Mouse (Mus musculus) stomach, embryonic 16.5 days (tissue): ENCODE measurements at regions not wholly inside any gene's neighbourhood (a gene's known extent, or its start where the extent isn't known, plus 50 kb on each side); places are given as distances from the start of the nearest gene placed in this dataset.
A peak's percentile ranks its signal among the peaks of the same experiment; 100 is the strongest.

ENCODE experiments used
- ATAC-seq: fragments of 200-750 bp; cut with Nextera tagmentation; 2 replicates; pipeline ENCODE4 v1.8.0; 2017; ENCODE audit warnings: moderate number of reproducible peaks, moderate TSS enrichment; ENCODE audit not compliant: insufficient read depth, low FRiP score
- H3K27ac ChIP-seq: fragments of 300-500 bp; sonication (generic); 2 replicates; pipeline ENCODE4 v1.5.1; 2014; ENCODE audit warnings: low read length
- H3K27me3 ChIP-seq: fragments of 300-500 bp; sonication (generic); 2 replicates; pipeline ENCODE4 v1.6.1; 2014; ENCODE audit warnings: low read length, control low read depth, mixed read lengths; ENCODE audit not compliant: control insufficient read depth, insufficient read depth
- H3K36me3 ChIP-seq: fragments of 300-500 bp; sonication (generic); 2 replicates; pipeline ENCODE4 v1.6.1; 2014; ENCODE audit warnings: low read length; ENCODE audit not compliant: control insufficient read depth, insufficient read depth
- H3K4me1 ChIP-seq: fragments of 300-500 bp; sonication (generic); 2 replicates; pipeline ENCODE4 v1.6.1; 2014; ENCODE audit warnings: low read length, control low read depth, mixed read lengths; ENCODE audit not compliant: control insufficient read depth, insufficient read depth
- H3K4me2 ChIP-seq: fragments of 300-500 bp; sonication (generic); 2 replicates; pipeline ENCODE4 v1.6.1; 2014; ENCODE audit warnings: low read depth, low read length, mixed read lengths
- H3K4me3 ChIP-seq: fragments of 300-500 bp; sonication (generic); replicated peaks from 2 replicates; pipeline ENCODE4 v1.5.1; 2014; ENCODE audit warnings: mild to moderate bottlenecking, low read length
- H3K9ac ChIP-seq: fragments of 300-500 bp; sonication (generic); 2 replicates; pipeline ENCODE4 v1.6.1; 2014; ENCODE audit warnings: low read length
- H3K9me3 ChIP-seq: fragments of 300-500 bp; sonication (generic); replicated peaks from 2 replicates; pipeline ENCODE4 v1.6.1; 2016; ENCODE audit warnings: low read length, control low read depth; ENCODE audit not compliant: control insufficient read depth
- WGBS: fragments of 180-500 bp; shearing (Covaris S2); extraction: QIAGEN DNeasy Blood & Tissue Kit; methylation state at CpG from one replicate; pipeline ENCODE4 v1.1.7; 2014; 5-methylcytosine and 5-hydroxymethylcytosine counted together

GRCm38 (mm10) chr13:43975281-43975680, 190.7 kb downstream of the Cd83 start:
- Histone ChIP-seq H3K9me3 (no peaks in the 10 kb centered on the region), H3K4me1 (no peaks in the 10 kb centered on the region), H3K36me3 (no peaks in the 10 kb centered on the region), H3K9ac (no peak overlapping the region), H3K27me3 (no peaks in the 10 kb centered on the region), H3K27ac (no peak overlapping the region), H3K4me3 (no peak overlapping the region), H3K4me2 (no peak overlapping the region)
- WGBS, result 80% methylated on average over 13 of the region's 13 CpGs
- ATAC-seq, result no peak

- ATAC-seq, result no peak
- Histone ChIP-seq H3K27ac (no peak overlapping the region), H3K4me1 (no peaks in the 10 kb centered on the region), H3K4me2 (no peak overlapping the region), H3K9ac (no peak overlapping the region), H3K4me3 (no peak overlapping the region), H3K9me3 (no peaks in the 10 kb centered on the region), H3K36me3 (no peaks in the 10 kb centered on the region), H3K27me3 (no peaks in the 10 kb centered on the region)
- 84% methylated on average over 7 of the region's 7 CpGs for WGBS
Measured at GRCm38 (mm10) chr13:43975801-43976200, 191.2 kb downstream of the Cd83 start.

- H3K4me2 ChIP-seq, result no peak overlapping the region
- no peaks in the 10 kb centered on the region for H3K36me3 ChIP-seq
- no peak overlapping the region for H3K9ac ChIP-seq
- H3K4me3 ChIP-seq, result no peak overlapping the region
- no peak overlapping the region for H3K27ac ChIP-seq
- WGBS, result 67% methylated on average over 7 of the region's 7 CpGs
- H3K9me3 ChIP-seq, result no peaks in the 10 kb centered on the region
- no peak for ATAC-seq
- no peaks in the 10 kb centered on the region for H3K4me1 ChIP-seq
- H3K27me3 ChIP-seq, result no peaks in the 10 kb centered on the region
Measured at GRCm38 (mm10) chr13:43976676-43977075, 192.1 kb downstream of the Cd83 start.

DNA sequence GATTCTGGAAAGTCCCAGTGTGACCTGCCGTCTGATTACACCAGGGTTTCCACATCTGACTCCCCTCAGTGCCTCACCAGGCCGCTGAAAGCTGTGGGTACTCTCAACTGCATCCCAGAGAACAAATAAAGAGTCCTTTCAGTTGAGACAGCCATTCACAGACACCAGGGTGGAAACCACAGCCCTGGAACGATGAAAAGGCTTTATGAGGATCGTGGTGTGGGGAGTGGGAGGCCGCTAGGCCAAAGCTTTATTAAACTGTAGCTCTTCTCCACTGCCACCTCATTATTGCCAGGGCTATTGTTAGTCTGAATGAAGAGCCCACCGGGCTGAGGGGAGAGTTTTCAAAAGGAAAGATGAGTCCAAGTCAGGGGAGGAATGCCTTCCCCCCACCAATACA, 202.8 kb downstream of the Cd83 start:
- 66% methylated on average over 6 of the region's 6 CpGs for WGBS
- ATAC-seq, result no peak
- Histone ChIP-seq H3K9me3 (no peaks in the 10 kb centered on the region), H3K9ac (no peak overlapping the region), H3K4me1 (peaks cover 16% of the 10 kb centered on the region), H3K36me3 (no peaks in the 10 kb centered on the region), H3K27me3 (no peaks in the 10 kb centered on the region), H3K4me2 (no peak overlapping the region), H3K27ac (no peak overlapping the region), H3K4me3 (no peak overlapping the region)

DNA sequence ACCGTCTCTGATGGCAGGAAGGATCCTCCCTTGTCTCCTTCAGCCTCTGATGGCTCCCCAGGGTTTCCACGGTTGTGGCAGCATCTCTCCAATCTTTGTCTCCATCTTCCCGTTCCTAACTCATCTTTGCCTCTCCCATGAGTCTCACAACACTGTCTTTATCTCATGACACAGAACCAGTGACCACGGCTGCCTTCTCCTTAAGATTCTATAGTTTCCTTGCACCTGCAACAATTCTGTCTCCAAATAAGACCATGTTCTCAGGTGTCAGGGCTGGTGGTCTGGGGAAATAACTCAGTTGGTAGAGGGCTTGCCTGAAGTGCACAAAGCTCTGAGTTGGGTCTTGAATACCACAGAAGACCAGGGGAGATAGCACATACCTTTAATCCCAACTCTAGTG, 203.8 kb downstream of the Cd83 start:
- Histone ChIP-seq H3K9ac (no peak overlapping the region), H3K9me3 (no peaks in the 10 kb centered on the region), H3K27ac (no peak overlapping the region), H3K4me2 (no peak overlapping the region), H3K4me1 (peaks cover 16% of the 10 kb centered on the region), H3K4me3 (no peak overlapping the region), H3K36me3 (no peaks in the 10 kb centered on the region), H3K27me3 (no peaks in the 10 kb centered on the region)
- 89% methylated on average over 4 of the region's 4 CpGs for WGBS
- no peak for ATAC-seq

DNA sequence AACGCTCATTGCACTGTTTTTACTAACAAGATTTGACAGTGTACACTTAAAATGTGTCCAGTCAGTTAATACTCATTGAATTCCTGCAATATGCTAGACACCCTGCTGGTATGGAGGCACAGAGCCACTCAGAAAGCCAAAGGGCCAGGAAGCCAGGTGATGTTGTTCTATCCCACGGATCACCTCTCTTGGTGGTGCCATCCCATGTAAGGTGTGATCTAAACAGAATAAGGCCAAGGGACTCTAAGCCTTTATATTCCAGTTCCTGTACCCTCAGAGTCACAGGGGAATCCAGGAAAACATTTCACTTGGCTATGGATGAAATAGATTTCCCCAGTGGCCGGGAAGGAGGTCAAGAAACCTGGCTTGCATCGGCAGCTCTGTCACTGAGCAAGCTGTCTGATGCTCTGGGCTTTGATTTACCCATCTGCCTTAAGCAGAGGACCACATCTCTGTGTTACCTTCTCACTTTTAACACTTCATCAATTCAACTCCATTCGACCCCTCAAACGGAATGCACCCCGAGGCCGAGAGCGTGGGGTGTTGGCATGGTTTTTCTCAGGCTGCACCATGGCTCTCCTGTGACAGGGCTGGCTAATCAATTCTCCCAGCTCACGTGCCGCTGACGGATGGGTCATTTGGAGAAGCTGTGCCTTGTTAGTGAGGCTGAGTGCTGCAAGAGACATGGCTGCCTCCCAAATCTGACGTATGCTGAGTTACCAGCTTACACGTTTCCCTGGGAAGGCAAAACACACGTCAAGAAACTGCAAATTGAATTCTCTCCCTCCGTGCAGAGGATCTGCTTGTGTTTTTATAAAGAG, 205.9 kb downstream of the Cd83 start:
- Histone ChIP-seq H3K27ac (no peak overlapping the region), H3K4me2 (no peak overlapping the region), H3K27me3 (no peaks in the 10 kb centered on the region), H3K9me3 (no peaks in the 10 kb centered on the region), H3K4me3 (no peak overlapping the region), H3K9ac (no peak overlapping the region), H3K36me3 (no peaks in the 10 kb centered on the region), H3K4me1 (peaks cover 16% of the 10 kb centered on the region)
- 29% methylated on average over 16 of the region's 16 CpGs for WGBS
- ATAC-seq, result peak; percentile 25; the same call in 1 of the 2 replicates

DNA sequence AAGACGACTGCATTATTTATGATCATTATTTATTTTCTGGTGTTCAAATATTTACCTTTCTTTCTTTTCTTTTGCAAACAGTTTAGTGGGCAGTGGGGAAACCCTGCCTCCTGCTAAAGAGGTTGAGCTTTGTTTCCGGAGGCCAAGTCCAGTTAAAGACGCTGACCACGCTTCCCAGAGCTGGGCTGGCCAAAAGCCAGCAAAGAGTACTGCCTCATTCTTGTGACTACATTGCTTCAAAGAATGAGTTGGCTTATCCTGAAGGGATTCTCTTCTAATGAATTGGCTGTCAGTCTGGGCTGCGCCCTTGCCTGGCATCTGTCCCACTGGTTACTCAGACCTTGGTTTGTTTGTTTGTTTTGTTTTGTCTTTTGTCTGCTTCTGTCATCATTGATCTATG, 207.2 kb downstream of the Cd83 start:
- Histone ChIP-seq H3K27ac (peak overlapping the region; percentile 34; the same call in 1 of the 2 replicates), H3K36me3 (no peaks in the 10 kb centered on the region), H3K4me3 (no peak overlapping the region), H3K9ac (no peak overlapping the region), H3K9me3 (no peaks in the 10 kb centered on the region), H3K27me3 (no peaks in the 10 kb centered on the region), H3K4me2 (0 out of 2 replicates have a peak overlapping the region, but pooled peaks have one; percentile 6), H3K4me1 (peaks cover 16% of the 10 kb centered on the region)
- peak; percentile 71; the same call in 1 of the 2 replicates for ATAC-seq
- WGBS, result 11% methylated on average over 5 of the region's 5 CpGs

- no peak overlapping the region for H3K9ac ChIP-seq
- H3K27ac ChIP-seq, result no peak overlapping the region
- H3K4me2 ChIP-seq, result no peak overlapping the region
- peaks cover 13% of the 10 kb centered on the region for H3K4me1 ChIP-seq
- no peaks in the 10 kb centered on the region for H3K9me3 ChIP-seq
- no peaks in the 10 kb centered on the region for H3K36me3 ChIP-seq
- H3K27me3 ChIP-seq, result no peaks in the 10 kb centered on the region
- no peak for ATAC-seq
- no peak overlapping the region for H3K4me3 ChIP-seq
Measured at GRCm38 (mm10) chr13:43992968-43993367, 208.4 kb downstream of the Cd83 start.

DNA sequence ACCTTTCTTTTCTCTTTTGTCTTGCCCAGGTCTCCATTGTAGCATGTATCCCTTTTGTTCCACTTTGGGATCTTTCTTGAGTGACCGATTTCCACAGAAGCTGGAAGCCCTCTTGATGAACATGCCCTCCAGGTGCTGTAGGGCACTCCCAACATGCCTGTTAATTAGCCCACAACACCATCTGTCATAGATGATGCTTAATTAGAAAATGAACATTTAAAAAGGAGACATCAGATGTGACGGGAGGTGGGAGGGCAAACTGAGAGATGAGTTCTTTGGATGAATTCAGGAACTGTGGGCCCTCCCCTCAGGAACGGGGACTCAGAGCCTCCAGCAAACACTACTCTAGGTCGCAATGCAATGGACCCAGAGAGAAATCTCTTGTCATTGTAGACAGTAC, 209.8 kb downstream of the Cd83 start:
- Histone ChIP-seq H3K9me3 (no peaks in the 10 kb centered on the region), H3K36me3 (no peaks in the 10 kb centered on the region), H3K4me2 (no peak overlapping the region), H3K9ac (no peak overlapping the region), H3K27ac (no peak overlapping the region), H3K4me3 (no peak overlapping the region), H3K27me3 (no peaks in the 10 kb centered on the region), H3K4me1 (peaks cover 13% of the 10 kb centered on the region)
- 85% methylated on average over 4 of the region's 4 CpGs for WGBS
- no peak for ATAC-seq
